Mouse (Mus musculus) megakaryocyte, embryonic 14.5 days (primary cell): Measurements from ENCODE around the gene Mrpl23. TPM values are rescaled to one million over a fixed set of nuclear protein-coding genes. Genes with fewer than 3 reads are reported as not detected.

ENCODE experiments used
- H3K27me3 ChIP-seq: replicated peaks from 2 replicates; pipeline ENCODE3; 2012; ENCODE audit warnings: inconsistent platforms
- H3K36me3 ChIP-seq: replicated peaks from 2 replicates; pipeline ENCODE3; 2012; ENCODE audit warnings: low read length, inconsistent platforms, mixed read lengths
- H3K4me1 ChIP-seq: 2 replicates; pipeline ENCODE4 v1.6.1; 2012; ENCODE audit warnings: inconsistent platforms
- H3K4me3 ChIP-seq: replicated peaks from 2 replicates; pipeline ENCODE3; 2012; ENCODE audit warnings: moderate library complexity, mild to moderate bottlenecking, inconsistent platforms
- H3K9me3 ChIP-seq: 2 replicates; pipeline ENCODE4 v1.6.1; 2012; ENCODE audit warnings: inconsistent platforms
- FLI1 ChIP-seq: IDR thresholded peaks from 2 replicates; pipeline ENCODE4 v1.6.1; 2012; ENCODE audit warnings: low read length, inconsistent platforms, mixed read lengths
- GATA1 ChIP-seq: IDR thresholded peaks from 3 replicates; pipeline ENCODE4 v1.6.1; 2012; ENCODE audit warnings: mixed read lengths, low read length, inconsistent platforms, borderline replicate concordance
- polyA plus RNA-seq: library from polyadenylated mRNA; stranded (reverse); fragments of >175 nt; gene quantifications from 2 replicates; pipeline ENCODE4 v1.2.3, GENCODE M21; 2012; ENCODE audit warnings: low replicate concordance; ENCODE audit not compliant: insufficient read depth

Gene Mrpl23
- polyA plus RNA-seq, 1 experiment = 10.5 TPM

DNA sequence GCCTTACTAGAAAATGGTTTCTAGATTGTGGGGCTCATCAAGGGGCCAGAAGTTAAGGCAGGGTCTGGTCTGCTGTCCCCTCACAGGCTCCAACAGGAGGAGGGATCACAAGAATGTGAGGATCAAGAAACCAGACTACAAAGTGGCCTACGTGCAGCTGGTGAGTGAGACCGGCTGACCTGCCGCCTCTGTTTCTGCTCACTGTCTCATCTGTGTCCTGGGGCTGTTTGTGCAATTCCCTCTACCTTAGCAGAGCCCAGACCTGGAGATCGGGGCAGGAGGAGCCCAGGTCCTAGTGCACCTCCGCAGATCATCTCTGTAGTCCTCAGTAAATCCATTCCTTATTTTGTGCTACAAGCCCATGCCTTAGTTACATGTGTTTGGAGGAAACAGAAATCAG lies 4.7 kb downstream of the Mrpl23 start:
- H3K4me3 ChIP-seq = no peak overlapping the region
- peaks cover 32% of the 10 kb centered on the region for H3K4me1 ChIP-seq
- TF ChIP-seq FLI1 (no peak), GATA1 (no peak)
- peaks cover 5% of the 10 kb centered on the region for H3K27me3 ChIP-seq
- peaks cover 59% of the 10 kb centered on the region for H3K36me3 ChIP-seq
- H3K9me3 ChIP-seq = no peaks in the 10 kb centered on the region

DNA sequence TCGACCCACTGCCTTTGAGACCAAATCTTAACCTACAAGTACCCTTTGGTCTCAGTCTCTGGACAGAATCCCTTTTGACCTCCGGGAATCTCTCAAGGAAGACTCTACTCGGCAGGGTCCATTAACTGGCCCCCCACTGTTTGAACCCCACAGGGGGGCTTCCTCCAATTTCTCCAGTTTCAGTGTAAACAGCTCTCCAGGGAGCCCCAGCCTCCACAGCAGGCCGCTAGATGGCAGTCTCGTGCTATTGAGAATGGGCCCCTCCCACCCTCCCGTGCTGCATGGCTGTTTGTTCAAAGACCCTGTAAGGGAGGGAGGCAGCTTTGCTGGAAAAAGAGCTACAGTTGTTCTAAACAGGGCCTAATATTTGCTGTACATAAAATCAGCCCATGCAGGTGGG lies 5.4 kb downstream of the Mrpl23 start:
- Histone ChIP-seq H3K4me1 (peaks cover 25% of the 10 kb centered on the region), H3K36me3 (peaks cover 59% of the 10 kb centered on the region), H3K27me3 (no peaks in the 10 kb centered on the region), H3K9me3 (no peaks in the 10 kb centered on the region), H3K4me3 (no peak overlapping the region)
- TF ChIP-seq FLI1 (no peak), GATA1 (no peak)

DNA sequence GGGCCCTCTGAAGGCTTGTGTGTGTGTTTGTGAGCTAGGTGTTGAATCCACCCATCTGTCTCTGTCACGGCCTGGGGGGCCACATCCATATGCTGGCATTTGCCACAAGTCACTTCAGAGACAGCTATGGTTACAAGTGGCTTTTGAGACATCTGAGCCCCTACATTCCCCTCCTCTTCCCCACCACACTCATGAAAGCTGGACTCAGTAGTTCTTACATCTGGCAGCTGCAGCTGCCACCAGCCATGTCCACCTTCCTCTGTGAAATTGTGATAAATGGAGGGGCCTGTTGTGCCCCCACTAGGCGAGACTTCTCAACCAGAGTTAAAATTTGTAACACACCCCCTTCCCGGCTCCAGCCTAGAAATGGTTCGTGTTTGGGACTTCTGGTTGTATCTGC lies 5.8 kb downstream of the Mrpl23 start:
- Histone ChIP-seq H3K4me3 (no peak overlapping the region), H3K27me3 (no peaks in the 10 kb centered on the region), H3K9me3 (no peaks in the 10 kb centered on the region), H3K36me3 (peaks cover 62% of the 10 kb centered on the region), H3K4me1 (peaks cover 23% of the 10 kb centered on the region)
- no peak for TF ChIP-seq GATA1

DNA sequence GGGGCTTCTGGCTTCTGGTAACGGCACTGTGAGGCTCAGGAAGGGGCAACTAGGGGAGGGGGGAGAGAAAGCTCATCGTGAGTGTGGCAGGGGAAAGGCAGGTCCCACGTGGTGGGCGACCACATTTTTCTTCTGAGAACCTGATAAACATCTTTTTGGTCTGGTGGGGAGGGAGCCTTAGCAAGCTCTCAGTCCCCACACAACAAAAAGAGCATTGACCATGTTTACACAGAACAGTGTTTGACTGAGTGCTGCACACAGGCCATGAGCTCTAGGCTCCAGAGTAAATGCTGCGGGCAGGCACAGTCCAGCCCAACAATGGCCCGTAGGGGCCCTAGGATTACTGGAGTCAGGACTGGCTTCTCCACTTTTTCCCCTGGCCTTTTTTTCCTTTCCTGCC lies 6.3 kb downstream of the Mrpl23 start:
- H3K4me1 ChIP-seq = peaks cover 19% of the 10 kb centered on the region
- TF ChIP-seq GATA1 = no peak
- no peak for TF ChIP-seq FLI1

DNA sequence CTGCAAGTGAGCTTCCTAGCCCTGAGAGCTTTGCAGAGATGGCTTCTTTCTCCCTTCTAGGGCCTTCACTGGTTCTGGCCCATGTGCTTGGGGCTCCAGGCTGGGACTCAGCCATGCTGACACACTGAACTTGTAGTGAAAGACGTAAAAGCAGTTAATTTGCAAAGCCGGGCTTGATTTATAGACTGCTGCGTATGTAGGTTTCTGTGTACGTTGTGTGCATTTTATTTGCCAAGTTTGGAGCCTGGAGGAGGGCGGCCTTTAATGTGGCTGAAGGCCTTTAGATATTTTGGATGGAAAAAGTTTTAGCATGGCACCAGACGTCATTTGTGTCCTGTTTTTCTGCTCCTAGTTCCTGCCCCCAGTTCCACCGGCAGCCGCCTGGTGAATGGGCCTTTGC lies 7.3 kb downstream of the Mrpl23 start:
- Histone ChIP-seq H3K9me3 (no peaks in the 10 kb centered on the region), H3K4me3 (no peak overlapping the region), H3K36me3 (peaks cover 63% of the 10 kb centered on the region), H3K4me1 (peaks cover 8% of the 10 kb centered on the region), H3K27me3 (no peaks in the 10 kb centered on the region)
- TF ChIP-seq GATA1 = no peak
- TF ChIP-seq FLI1 = no peak

More for the DNA sequence above, 6.3 kb downstream of the Mrpl23 start:
- no peaks in the 10 kb centered on the region for H3K9me3 ChIP-seq
- no peak overlapping the region for H3K4me3 ChIP-seq
- peaks cover 63% of the 10 kb centered on the region for H3K36me3 ChIP-seq
- no peaks in the 10 kb centered on the region for H3K27me3 ChIP-seq

DNA sequence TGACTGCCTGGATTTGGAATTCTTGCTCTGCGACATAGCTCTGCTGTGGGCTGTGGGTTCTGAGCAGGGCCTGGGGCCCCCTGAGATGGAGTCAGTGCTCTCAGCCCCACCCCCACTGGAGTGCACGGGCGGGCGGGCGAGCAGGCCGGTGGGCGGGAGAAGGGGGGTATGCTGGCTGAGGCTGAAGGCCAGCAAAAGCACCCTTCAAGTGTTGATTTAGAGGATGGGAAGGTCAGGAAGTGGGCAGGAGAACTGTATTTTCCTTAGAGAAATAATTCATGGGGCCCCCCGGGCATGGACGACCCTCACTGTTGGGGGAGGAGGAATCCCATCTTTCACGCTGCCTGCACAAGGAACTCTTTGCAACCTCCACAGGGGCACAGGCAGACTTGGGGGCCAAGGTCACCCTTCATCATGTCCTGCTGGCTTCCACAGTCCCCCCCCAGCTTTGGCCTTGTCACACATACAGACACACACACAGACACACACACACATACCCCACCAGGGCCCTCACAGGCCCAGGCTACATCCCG lies 10.4 kb downstream of the Mrpl23 start:
- Histone ChIP-seq H3K9me3 (no peaks in the 10 kb centered on the region), H3K4me1 (peaks cover 6% of the 10 kb centered on the region; the same call in 1 of the 2 replicates), H3K4me3 (no peak overlapping the region), H3K36me3 (peaks cover 39% of the 10 kb centered on the region), H3K27me3 (peaks cover 3% of the 10 kb centered on the region)
- TF ChIP-seq GATA1 = no peak
- no peak for TF ChIP-seq FLI1

DNA sequence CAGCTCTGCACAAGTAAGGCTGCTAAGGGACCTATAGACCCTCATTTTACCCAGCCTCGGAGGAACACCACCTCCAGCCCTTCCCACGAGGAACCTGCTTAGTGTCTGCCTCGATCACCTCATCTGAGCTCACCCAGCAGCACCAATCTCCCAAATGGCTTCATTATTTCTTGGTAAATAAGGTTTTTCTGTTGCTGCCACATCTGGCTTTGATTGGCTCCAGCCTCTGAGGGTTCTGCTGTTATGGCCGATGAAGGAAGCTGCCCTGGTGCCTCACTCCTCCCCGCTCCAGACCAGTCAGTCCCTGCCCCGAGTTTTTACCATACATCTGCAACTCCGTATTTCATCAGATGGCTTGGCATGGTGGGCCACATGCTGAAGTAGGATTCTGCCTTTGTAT lies 13.5 kb downstream of the Mrpl23 start:
- Histone ChIP-seq H3K27me3 (peaks cover 22% of the 10 kb centered on the region), H3K4me3 (no peak overlapping the region), H3K36me3 (peaks cover 11% of the 10 kb centered on the region), H3K9me3 (no peaks in the 10 kb centered on the region), H3K4me1 (no peaks in the 10 kb centered on the region)
- no peak for TF ChIP-seq GATA1
- TF ChIP-seq FLI1 = no peak

DNA sequence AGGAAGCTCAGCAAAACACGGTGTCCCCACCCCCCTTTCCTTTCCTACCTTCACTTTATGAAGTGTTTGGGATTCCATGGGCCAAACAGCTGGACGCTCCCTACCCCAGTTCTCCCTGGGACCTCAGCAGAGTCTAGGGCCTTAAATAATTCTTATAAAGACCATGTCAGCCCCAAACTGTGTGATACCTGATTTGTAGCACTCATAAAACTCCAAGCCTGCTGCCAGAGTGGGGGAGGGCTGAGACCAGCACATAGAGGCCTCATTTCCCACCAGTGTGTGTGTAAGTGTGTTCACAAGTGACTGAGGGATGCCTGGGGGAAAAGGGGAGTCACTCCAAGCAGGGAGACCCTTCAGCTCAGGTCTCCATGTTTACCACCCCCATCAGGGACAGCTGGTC lies 15.4 kb downstream of the Mrpl23 start:
- Histone ChIP-seq H3K27me3 (peaks cover 30% of the 10 kb centered on the region), H3K4me1 (no peaks in the 10 kb centered on the region), H3K36me3 (peaks cover 4% of the 10 kb centered on the region), H3K9me3 (no peaks in the 10 kb centered on the region), H3K4me3 (no peak overlapping the region)
- TF ChIP-seq FLI1 = no peak
- TF ChIP-seq GATA1 = no peak

DNA sequence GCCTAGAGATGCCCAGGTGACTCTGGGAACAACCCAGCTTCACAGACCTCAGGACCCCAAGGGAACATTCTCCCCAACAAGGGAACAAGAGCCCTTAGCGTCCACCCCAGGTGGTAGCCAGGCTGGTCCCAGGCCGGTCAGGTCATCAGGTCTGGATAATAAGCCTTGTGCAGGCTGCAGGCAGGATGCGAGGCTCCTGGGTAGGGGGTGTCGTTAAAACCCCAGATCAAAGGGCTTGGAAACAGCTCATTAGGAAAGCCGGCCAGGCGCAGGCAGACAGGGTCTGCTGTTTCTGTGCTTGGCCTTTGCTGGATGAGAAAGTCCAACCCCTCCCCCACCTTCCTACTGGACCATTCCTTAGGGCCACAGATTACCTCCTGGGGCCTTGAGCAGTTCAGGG lies 16.2 kb downstream of the Mrpl23 start:
- Histone ChIP-seq H3K27me3 (peaks cover 35% of the 10 kb centered on the region), H3K4me3 (no peak overlapping the region), H3K4me1 (no peaks in the 10 kb centered on the region), H3K9me3 (no peaks in the 10 kb centered on the region), H3K36me3 (no peaks in the 10 kb centered on the region)
- TF ChIP-seq GATA1 = no peak
- TF ChIP-seq FLI1 = no peak

DNA sequence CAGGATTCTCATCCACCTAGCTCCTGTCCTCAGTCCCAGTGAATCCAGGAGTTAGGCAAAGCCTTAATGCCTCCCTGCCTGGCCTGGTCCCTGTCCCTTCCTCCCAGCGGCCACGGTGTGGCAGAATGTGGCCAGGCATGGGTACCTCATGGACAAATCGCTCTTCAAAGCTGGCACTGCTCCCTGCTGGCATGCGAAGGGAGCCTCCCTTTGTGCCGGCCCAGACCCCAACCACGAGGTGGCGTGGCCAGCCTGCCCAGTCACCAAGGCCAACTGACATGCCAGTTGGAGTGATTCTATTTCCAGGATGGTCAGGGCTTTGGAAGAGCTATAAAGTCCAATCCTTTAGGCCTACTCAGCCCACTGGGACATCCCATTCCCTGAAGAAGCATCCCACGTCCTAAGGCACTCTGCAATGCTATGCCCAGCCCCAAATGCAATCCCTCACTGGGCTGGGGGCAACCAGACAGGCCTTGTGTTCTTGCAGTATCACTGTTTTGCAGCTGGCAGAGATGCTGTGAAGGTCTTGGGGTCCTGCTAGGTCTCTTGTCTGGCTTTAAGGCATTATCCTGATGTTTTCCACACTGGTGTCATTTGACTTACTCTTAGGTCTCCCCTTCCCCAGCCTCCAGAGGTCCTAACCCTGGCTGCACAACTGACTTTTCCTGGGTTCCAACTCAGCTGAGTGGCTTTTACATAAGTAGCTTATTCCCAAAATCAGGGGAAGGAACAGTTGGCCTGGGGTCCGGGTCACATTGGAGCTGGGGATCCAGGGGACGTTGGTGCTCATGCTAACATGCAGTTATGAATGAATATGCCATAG lies 17.7 kb downstream of the Mrpl23 start:
- H3K9me3 ChIP-seq = no peaks in the 10 kb centered on the region
- H3K4me1 ChIP-seq = no peaks in the 10 kb centered on the region
- TF ChIP-seq GATA1 (no peak), FLI1 (no peak)
- H3K36me3 ChIP-seq = no peaks in the 10 kb centered on the region
- peaks cover 48% of the 10 kb centered on the region for H3K27me3 ChIP-seq
- no peak overlapping the region for H3K4me3 ChIP-seq
